Mouse (Mus musculus) left cerebral cortex, postnatal 10 days (tissue): ENCODE results near the gene Tchp. TPM values are rescaled to one million over a fixed set of nuclear protein-coding genes. Genes with fewer than 3 reads are reported as not detected.

Experiments used
- DNase-seq, 2 experiments: peaks; one replicate each; pipeline ENCODE4 v3.0.0; 2021 to 2022; ENCODE audit warnings: low spot score in 2 of 2, mixed read lengths in 1 of 2; ENCODE audit errors: extremely low spot score in 1 of 2
- intact Hi-C: fragments of 180-260 bp; cut with DNase I; formaldehyde crosslinking; loops from one replicate; pipeline ENCODE4 v1.15.1; 2025
- total RNA-seq, 2 experiments: library from RNA; stranded (reverse); gene quantifications; 2 replicates each; pipeline ENCODE4 v1.2.3; 2021

Tchp gene
- total RNA-seq, 2 experiments from 2014 or later = 13.0 to 15.4 TPM

DNA sequence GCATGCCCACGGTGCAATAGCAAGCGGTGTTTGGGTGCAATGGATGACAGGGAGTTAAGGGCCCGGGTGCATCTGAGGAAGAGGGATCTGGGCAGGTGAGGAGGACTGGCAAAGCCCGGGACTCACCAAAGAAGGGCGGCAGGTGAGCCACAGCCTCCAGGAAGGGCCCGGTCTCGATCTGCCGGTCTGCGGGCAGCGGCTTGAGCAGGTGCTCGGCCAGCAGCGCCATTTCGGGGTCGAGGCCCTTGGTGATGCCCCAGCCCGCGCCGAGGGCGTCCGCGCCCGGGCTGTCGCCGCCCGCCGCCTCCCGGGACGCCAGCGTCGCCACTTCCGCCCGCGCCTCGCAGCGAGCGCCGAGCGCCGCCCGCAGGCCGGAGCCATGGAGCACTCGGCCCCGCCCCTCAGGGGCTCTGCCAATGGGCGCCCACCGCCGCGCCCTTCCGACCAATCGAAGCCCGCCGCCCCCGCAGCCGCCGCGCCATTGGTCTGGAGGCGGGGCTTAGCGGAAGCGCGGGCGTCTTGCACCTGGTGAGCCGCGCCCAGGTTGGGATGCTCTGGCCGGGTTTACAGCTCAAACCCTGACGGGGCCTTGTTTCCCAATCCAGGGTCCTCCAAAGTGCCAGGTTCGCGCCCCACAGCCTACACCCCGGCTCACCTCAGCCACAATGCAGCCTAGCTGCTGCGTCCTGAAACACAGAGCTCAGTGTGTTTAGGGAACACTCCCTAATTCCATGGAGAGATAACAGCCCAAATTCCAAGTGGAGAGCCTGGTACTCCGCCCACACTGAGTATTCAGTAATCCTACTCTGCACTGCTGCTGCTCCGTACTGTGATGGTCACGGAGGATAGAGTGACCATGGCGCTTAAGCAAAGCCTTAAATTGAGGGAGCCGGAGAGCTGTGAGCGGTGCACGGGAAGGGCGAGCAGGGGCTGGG lies 16.7 kb upstream of the Tchp start, which contains the start of gene Gltp:
TSS of gene Gltp (minus strand) at position 352 of the 935 bp plus-strand sequence.
- intact Hi-C loops = loop anchor here (5.0 kb wide), 1 partner anchor 54 kb away; no protein-coding TSS in a partner anchor
- peak; percentile 86 to 97 for DNase-seq

DNA sequence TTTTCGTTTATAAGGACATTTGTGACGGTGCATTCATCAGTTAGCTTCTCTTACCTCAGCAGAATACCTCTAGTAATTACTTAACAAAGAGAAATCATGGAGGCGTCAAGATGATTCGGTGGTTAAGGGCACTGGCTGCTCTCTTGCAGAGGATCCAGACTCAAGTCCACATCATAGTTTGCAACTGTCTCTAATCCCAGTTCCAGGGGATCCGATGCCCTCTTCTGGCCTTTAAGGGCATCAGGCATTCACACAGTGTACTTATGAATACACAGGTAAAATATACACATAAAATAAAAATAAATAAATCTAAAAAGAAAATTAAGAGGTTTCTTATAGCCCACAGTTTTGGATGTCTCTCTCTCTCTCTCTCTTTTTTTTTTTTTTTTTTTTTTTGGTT lies 11.8 kb upstream of the Tchp start:
- intact Hi-C loops = no loop called here
- no peak for DNase-seq

DNA sequence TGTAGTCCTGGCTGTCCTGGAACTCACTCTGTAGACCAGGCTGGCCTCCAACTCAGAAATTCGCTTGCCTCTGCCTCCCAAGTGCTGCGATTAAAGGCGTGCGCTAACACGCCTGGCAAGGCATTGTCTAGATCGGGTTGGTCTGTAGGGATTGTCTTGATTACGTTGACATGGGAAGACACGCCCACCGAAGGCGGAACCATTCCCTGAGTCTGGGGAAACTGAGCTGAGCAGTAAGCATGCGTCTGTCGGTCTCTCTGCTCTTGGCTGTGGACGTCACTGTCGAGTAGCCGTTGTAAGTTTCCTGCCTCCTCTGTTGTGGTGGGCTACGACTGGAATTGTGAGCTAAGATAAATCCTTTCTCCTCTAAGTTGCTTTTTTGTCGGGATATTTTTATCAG lies 10.6 kb upstream of the Tchp start:
- intact Hi-C loops = no loop called here
- no peak for DNase-seq

DNA sequence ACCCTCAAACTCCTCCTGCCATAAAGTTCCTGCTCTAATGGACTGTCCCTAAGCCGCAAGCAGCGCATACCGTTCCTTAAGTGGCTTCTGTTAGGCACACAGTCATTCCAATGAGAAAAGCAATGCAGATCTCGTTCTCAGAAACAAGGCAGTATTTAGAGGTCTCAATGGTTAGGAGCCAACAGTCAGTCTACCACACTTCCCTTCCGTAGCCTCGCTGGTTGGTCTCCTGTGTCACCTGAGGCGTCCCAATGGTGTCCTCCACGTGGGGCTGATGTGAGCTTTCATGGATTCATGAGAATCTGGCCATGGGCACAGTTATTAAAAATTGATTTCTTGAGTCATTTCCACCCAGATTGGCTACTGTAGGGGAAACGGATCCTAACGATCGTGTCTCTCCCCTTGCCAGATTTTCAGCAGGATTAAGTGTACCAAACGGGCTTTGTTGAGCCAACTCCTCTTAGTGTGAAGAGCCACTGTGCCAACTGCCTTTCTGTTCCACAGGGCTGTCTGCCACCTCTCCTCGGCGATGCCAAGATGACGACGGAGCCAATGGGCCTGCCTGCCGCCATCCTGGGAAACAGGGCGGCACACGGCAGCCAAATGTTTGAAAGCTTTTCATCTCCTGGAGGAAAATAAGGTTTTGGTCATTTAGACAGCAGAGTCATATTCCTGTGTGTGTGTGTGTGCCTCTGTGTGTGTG lies 9.4 kb upstream of the Tchp start:
- intact Hi-C loops = no loop called here

DNA sequence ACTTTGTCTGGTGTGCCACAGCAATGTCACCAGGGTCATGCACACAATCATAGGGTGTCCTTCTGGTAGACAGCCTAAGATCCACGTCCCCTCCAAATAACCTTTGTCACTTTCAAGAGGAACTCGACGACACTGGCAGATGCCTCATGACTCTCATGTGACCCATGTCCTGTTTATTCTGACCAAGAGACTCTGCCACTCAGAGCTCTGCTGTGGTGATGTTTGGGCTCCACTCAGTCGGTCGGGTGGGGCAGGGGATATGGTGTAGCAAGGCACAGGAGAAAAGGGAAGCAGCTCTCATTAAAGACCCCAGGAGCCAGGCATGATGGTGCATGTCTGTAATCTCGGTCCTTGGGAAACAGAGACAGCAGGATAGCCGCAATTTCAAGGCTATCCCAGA lies 8.5 kb upstream of the Tchp start:
- intact Hi-C loops = no loop called here
- no peak for DNase-seq

More for the DNA sequence above, 9.4 kb upstream of the Tchp start:
- DNase-seq = peak; percentile 74 to 86

DNA sequence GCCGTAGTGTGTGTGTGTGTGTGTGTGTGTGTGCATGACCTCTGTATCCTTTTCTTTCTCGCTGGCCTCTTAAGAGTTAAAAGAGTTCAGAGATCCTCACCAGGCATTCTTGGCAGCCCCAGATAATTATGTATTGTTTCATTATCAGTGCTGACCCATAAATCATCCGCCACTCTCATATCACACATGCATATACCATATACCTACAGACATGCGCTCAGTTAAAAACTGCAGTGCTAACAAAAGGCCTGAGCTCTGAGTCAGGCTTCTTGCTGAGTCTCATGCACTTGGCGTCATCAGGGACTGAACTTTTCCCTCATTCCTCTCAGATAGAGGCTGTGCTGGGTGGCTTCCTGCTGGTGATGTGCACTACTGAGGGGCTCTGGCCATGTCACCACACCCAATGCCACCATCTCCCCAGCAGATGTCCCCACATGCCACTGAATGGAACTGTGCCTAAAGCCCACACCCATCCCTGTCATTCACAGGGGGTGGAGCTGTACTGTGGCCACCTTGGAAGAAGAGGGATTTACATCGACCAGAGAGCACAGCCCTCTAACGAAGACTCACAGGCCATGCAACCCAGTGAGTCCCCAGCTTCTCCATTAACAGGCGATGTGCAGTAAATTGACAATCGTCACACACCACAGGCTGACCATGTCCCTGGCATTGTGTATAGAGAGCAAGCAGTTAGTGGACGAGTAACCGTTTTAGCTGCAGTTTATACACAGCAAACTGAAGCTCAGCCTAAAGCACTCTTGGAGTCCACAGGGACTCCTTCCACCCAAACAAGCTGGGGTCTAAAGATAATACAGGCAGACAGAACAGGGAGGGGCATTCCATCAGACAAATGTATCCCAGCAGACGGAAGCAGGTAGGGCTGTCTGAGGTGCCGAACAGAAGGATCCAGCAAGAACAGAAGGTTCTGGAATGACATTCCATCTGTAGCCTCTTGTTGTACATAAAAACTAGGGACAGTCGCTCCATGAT lies 4.9 kb upstream of the Tchp start:
- no peak for DNase-seq
- intact Hi-C loops = no loop called here

DNA sequence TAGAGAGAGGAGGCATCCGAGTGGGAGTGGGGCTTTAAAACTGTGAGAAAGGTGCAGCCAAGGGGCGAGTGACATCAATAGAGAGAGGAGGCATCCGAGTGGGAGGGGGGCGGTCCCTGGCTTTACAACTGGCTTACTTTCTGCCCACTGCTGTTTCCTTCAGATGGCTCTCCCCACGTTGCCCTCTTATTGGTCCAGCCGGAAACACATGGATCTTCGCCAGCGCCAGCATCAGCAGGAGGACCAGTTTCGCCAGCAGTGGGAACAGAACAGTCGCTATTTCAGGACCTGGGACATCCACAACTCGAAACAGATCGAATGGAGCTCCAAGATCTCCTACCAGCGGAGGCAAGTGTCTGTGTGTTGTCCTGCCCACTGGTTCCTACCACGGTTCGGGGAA lies 931 bp downstream of the Tchp start:
- intact Hi-C loops = no loop called here
- DNase-seq = no peak

DNA sequence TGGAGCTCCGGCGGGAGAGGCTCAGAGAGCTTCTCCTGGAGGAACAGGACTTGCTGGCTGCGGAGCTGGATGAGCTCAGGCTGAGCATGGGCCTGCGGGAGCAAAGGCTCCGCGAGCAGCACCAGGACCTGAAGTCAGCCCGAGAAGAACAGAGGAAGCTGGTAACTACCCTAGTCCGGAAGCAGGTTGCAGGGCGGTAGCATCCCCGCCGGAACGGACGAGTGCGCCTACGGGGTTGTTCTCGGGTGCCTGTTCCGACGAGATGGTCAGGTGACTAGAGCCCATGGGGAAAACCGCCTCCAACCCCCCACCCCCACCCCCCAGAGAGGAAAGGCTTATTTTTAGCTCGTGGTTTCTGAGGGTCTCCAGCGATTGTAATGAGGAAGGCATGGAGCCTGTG lies 1.8 kb downstream of the Tchp start:
- DNase-seq = no peak
- intact Hi-C loops = no loop called here

DNA sequence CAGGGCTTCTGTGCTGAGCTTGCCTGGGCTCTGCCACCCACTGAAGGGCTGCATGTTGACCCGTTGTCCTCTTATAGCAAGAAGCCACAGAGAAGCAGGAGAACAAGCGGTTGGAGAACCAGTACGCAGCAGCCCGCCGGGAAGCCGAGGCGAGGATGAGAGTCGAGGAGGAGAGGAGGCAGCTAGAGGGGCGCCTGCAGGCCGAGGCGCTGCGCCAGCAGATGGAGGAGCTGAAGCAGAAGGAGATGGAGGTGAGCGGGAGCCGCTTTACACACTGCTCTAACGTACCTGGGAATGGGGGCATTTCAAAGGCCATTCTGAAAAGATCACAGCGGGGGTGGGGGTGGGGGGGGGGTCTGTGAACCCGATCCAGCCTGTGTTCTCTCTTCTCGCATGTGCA lies 7.0 kb downstream of the Tchp start:
- DNase-seq = no peak
- intact Hi-C loops = no loop called here

DNA sequence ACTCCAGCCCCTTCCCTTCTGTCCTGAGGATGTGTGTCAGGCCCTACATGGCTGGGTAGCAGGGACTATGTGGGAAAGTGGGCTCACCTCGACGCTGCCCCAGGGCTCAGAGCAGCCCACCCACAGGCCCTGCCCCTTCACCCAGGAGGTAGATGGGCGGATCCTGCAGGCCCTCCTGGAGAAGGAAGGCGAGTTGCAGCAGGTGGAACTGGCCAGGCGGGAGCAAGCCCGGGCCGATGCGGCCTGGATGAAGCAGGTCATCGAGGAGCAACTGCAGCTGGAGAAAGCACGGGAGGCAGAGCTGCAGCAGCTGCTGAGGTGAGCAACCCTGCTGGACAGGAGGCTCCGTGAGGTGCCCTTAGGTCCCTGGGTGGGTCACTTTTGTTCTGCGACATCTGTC lies 9.7 kb downstream of the Tchp start:
- no peak for DNase-seq
- intact Hi-C loops = no loop called here

DNA sequence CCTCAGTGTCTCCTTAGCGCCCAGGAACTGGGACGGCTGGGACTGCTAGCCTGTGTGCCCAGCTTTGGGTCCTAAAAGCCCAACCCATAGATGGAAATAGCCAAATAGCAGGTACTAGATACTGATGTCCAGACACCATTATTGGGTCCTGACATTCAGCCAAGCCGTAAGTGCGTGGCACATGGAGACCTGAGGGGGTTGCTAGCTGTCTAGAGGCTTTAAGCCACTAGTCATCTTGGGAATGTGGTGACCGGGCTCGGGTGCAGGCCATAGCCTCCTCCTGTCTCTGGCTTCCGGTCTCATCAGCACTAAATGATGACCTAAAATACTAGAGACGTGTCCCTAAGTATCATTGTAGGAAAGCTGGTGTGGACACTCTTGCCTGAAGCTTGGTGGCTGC lies 10.4 kb downstream of the Tchp start:
- intact Hi-C loops = no loop called here
- DNase-seq = no peak

DNA sequence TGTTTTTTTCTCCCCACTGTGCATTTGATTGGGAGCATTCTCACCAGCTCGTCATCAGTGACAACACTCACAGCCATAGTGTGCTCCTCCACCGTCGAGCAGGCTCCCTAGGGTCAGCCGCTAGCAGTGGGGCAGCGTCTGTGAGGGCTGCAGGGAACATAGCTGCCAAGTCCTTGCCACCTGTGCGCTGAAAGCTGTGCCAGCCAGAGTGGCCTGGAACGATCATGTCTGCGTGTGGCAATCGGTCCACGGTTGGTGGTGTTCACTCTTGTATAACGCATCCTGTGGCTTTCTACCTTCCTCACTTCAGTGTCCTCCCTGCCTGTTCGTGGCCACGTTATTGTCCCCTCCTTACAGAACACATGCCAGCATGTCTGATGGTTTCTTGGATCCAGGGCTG lies 10.9 kb downstream of the Tchp start:
- no peak for DNase-seq
- intact Hi-C loops = no loop called here

DNA sequence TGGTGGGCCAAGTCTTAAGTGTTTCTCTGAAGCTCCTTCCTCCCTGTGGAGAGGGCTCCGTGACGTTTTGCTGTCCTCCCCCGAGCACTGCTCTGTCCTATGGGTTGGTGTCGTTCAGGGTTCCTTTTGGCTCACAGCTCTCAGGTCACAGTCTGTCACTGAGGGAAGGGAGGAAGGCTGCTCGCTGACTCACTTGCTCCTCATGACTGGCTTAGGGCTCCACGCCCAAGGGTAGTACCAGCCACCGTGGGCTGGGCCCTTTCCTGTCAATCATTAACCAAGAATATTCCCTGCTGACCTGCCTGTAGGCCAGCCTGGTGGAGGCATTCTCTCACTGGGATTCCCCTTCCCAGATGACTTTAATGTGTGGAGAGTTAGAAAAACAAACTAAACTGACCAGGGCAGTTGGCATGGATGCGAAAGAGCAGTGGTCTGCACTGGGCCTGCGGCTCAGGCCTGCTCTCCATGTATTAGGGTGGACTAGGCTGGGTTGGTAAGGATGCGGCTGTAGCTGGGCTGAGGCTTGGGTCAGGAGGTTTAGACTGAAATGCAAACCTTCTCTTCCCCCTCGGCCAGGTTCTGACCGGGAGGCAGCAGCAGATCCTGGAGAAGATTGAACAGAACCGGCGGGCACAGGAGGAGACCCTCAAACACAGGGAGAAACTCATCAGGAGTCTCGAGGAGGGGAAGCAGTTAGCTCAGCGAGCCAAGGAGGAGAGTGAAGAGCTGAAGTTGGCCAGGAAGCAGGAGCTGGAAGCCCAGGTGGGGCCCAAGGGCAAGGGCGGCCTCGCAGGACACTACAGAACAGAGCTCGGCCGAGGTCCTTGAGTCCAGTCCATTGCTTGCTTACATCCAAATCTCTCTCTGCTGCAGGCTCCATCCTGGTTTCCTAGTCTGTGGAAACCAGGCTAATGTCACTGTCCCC lies 11.7 kb downstream of the Tchp start:
- intact Hi-C loops = no loop called here
- no peak for DNase-seq

DNA sequence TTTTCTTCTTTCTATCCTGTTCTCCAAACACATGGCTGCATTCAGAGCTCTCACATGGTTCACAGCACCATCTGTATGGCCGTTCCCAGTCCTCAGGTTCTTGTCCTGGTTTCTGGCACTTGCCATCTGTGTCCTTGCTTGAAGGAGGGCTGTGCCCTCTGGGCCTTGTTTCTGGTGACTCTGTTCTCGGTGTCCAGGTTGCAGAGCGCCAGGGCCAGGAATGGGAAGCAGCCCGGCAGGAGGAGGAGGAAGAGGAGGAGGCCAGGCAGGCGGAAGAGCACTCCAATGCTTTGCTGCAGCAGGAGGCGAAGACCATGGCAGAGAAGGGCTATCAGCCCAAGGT lies 12.3 kb downstream of the Tchp start:
- intact Hi-C loops = no loop called here
- no peak for DNase-seq

DNA sequence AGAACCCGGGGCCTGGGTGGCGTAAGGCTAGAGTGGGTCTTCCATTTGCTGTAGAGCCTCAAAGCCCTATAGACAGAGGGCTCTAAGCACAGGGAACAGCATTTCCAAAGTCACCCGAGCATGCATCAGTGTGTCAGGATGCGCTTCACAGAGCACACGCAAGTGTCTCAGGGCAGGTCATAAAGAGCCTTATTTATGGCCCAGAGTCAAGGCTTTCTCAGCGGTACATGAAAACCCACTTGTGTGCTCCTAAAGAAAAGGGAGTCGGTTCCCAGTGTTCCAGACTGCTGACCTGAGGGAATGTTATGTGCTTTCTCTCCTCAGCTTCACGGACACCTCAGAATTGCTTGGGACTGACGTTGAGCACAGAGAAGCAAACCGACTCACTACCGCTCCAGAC lies 13.2 kb downstream of the Tchp start:
- intact Hi-C loops = no loop called here
- DNase-seq = no peak

DNA sequence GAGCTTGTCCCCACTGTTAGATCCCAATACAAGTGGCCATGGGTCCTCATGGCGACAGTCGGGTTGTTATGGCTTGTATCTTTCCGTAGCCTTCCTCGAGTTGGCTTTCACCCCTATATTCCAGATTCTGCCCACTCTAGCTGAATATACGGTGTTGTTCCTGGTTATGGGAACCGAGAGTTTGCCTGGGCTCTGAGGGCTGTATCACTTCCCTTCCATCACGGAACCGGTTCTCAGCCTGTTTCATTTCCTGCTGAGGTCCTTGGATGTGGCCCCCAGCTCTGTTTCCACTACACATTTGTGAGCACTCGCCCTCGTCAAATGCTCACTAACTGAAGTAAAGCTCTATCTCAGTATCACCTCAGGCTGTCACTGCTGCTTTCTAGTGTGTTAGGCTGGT lies 14.4 kb downstream of the Tchp start:
- intact Hi-C loops = no loop called here
- DNase-seq = no peak

DNA sequence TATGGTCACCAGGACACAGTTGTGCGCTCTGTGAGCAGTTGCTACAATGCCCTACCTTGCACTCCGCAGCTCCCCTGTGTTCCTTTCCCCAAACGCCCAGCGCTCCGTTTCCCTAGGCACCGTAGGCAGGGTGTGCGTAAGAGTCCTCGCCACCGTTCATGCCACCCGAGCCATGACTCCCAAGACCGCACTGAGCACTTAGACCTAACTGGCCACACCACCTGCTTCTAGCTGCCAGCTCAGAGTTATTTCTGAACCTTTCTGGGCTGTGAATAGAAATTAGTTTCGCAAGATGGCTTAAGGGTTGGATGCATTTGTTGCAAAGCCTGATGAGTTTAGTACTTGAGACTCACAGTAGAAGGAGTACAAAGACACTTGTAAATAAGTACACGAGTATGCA lies 15.3 kb downstream of the Tchp start:
- DNase-seq = no peak
- intact Hi-C loops = no loop called here

DNA sequence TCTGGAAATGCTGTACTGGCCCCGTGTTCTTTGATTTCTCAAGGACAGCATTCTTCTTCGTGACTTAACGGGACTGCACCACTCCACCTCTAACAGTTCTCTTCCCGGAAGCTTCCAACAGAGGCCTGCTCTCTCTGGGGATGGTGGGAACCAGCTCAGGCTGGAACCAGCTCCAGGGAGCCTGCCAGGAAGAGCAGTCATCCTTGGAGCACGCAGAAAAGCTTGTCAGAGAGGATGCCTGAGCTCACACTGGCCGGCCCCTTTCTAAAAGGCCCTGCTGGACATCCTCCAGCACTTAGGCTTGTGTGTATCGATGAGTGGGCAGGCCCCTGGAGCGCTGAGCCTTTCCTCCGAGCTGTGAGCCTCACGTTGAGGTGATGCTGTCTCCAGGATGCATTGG lies 20.6 kb downstream of the Tchp start:
- intact Hi-C loops = no loop called here
- DNase-seq = no peak
